Mouse (Mus musculus) heart, adult 11 months (tissue): ENCODE measurements around the gene Ilf3.
A peak's percentile ranks its signal among the peaks of the same experiment; 100 is the strongest.
"Not testable (repeated sequence)": the region's sequence is repeated elsewhere in the genome, so short reads cannot be mapped to it uniquely, and the experiment has no call there.

Experiments used
- DNase-seq: peaks from one replicate; pipeline ENCODE4 v3.0.0; 2022

Ilf3 gene

GRCm38 (mm10) chr9:21367357-21368111 lies at the start of gene Ilf3:
Ilf3 (plus strand) TSS chr9:21367871.
- DNase-seq = peak; percentile 100

- DNase-seq = no peak
These were observed 48.9 kb upstream of the Ilf3 start for GRCm38 (mm10) chr9:21318792-21319191.

DNA sequence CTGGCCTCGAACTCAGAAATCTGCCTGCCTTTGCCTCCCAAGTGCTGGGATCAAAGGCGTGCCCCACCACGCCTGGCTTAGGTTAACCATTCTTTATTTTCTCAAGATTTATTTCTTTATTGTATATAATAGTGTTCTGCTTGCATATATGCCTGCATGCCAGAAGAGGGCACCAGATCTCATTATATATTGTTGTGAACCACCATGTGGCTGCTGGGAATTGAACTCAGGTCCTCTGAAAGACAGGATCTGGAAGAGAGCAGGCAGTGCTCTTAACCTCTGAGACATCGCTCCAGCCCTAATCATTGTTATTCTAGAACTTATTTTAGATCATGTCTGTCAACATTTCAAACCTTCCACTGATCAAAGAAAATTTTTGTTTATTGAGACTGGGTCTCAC lies 48.2 kb upstream of the Ilf3 start:
- no peak for DNase-seq

GRCm38 (mm10) chr9:21320280-21320618 lies 47.4 kb upstream of the Ilf3 start:
- DNase-seq = no peak

GRCm38 (mm10) chr9:21320619-21321512 lies 46.8 kb upstream of the Ilf3 start, which contains the start of gene Slc44a2:
Slc44a2 (plus strand) TSS chr9:21320698.
- peak; percentile 98 for DNase-seq

- peak; percentile 97 for DNase-seq
These were observed 46.2 kb upstream of the Ilf3 start for GRCm38 (mm10) chr9:21321513-21321835.

- DNase-seq = peak; percentile 88
These were observed 45.3 kb upstream of the Ilf3 start for GRCm38 (mm10) chr9:21322211-21322916.

- DNase-seq = not testable (repeated sequence)
These were observed 44.8 kb upstream of the Ilf3 start for GRCm38 (mm10) chr9:21322917-21323297.

DNA sequence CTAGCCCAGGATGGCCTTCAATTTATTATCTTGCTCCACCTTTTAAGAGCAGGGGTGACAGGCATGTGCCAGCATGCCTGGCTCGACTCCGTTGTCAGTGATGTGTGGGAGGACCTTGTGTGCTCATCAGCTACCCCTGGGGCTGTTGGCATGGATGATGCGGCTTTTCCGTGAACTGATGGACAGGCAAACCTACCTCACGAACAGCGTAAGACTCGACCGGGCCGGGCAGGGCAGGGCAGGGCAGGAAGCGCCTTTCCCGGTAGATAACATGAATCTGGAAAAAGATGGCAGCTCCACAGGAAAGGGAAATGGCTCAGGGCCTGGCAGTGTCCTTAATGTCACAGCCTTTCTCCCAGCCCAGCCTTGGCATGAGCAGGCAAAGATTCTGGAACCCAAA lies 43.4 kb upstream of the Ilf3 start:
- peak; percentile 93 for DNase-seq

DNA sequence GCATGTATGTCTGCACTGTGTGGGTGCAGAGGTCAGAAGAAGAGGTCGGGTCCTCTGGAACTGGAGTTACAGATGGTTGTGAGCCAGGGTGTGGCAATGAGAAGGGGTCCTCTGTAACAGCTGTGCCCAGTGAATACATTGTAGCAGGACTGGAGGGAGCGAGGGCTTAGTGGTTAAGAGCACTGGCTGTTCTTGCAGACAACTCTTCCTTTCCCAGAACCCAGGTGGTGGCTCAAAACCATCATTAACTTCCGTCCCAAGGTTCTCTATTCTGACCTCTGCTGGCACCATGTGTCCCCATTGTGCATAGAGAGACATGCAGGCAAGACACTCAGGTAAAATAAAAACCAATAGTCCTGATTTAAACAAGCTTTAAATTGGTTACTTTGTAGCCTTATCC lies 40.1 kb upstream of the Ilf3 start:
- DNase-seq = no peak

GRCm38 (mm10) chr9:21328041-21328440 lies 39.6 kb upstream of the Ilf3 start:
- DNase-seq = no peak

- DNase-seq = peak; percentile 97
These were observed 38.6 kb upstream of the Ilf3 start for GRCm38 (mm10) chr9:21329041-21329440.

- peak; percentile 93 for DNase-seq
These were observed 37.9 kb upstream of the Ilf3 start for GRCm38 (mm10) chr9:21329699-21330289.

GRCm38 (mm10) chr9:21331365-21332140 lies 36.1 kb upstream of the Ilf3 start:
- peak; percentile 64 for DNase-seq

- DNase-seq = no peak
These were observed 35.3 kb upstream of the Ilf3 start for GRCm38 (mm10) chr9:21332161-21333061.

DNA sequence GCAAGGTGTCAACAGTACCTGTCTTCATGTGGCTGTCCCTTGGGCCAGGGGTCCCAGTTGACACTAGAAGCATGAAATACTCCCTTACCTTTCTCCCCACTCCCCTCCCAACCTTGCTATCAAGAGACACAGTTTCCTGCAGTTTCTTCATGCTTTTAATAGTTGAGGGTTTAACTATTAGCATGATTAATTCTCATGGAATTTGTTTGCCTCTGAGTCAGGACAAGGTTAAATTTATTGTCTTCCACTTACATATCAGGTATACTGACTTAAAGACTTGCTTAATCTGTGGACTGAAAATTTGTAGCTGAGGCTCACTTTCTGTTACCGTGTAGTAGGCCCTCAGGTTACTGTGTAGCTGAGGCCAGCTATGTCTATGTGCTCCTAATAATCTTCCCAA lies 34.1 kb upstream of the Ilf3 start:
- no peak for DNase-seq

DNA sequence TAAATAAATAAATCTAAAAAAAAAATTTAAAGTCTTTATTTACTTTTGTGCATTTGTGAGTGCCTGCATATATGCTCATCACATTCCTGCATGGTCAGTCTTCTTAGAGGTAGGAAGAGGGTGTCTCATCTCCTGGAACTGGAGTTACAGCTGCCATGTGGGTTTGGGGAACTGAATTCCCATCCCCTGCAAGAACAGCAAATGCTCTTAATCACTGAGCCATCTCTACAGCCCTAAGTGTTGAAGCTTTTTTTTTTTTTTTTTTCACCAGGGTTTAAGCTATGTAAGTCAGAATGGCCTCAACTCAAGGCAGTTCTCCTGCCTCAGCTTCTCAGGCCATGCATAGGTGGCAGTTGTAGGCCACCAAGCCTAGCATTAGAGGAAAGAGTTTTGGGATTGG lies 32.9 kb upstream of the Ilf3 start:
- no peak for DNase-seq

- DNase-seq = peak; percentile 98
These were observed 32.3 kb upstream of the Ilf3 start for GRCm38 (mm10) chr9:21335391-21335790.

DNA sequence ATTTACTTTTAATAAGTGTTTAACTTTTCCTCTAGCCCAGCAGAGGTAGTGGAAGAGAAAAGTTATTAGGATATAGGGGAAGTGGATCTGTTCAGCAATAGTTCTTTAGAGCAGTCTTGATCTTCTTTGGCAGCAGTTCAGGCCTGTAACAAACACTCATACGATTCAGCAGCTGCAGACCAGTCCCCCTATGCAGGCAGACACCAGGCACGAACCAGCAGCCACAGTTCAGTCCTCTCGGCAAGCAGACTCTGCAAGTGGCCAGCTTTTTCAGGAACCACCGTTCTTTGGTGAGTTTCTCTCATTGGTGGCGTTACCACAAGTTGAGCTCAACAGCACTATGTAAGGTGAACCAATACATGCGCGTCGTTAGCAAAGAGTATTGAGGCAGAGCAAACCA lies 31.2 kb upstream of the Ilf3 start:
- no peak for DNase-seq

DNA sequence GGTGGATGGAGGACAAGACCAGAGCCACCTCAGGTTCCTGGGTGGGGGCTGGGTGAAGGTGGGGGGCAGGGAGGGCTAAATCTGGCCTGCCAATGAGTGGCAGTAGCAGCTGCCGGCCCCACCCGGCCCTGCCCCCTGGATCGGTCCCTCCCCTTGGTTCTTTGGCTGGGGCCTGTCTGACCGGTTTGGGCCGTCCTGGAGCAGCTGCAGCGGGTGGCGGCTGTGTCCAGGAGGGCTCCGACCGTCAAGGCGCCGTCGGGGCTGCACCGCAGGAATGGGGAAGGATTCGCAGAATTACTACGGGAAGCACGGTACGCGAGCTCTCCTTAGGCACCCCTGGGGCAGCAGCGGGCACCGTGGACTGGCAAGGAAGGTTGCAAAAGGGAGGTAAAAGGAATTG lies 30.0 kb upstream of the Ilf3 start:
- peak; percentile 96 for DNase-seq

DNA sequence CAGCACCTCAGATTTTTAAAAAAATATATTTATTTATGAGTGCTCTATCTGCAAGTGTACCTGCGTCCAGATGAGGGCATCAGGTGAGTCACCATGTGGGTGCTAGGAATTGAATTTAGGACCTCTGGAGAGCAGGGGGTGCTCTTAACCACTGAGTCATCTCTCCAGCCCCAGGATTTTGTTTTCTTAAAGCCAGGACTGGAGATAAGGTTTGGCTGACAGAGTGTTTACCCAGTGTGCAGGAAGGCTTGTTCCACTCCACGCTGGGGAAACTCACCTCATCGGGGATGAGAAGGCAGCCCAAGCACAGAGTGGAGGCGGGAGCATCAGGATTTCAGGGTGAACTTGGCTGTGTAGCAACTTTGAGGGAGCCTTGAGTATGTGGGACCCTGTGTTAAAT lies 27.3 kb upstream of the Ilf3 start:
- no peak for DNase-seq
